8 mouse cellular contexts compared by ENCODE assay signal in genomic region chr19:53143108-53143971, GRCm38 (mm10). TPM values are rescaled to one million over a fixed set of nuclear protein-coding genes. Genes with fewer than 3 reads are reported as not detected.
DNase-seq lines count a peak whose midpoint lies in the region; ATAC-seq lines count a peak whose summit lies in the region.

No protein-coding gene starts in this region.

- under 1% methylated on average over 48 of the region's 48 CpGs for WGBS in forebrain, embryonic 13.5 days
- under 1% methylated on average over 31 of the region's 48 CpGs for WGBS in hindbrain, embryonic 16.5 days
- 1% methylated on average over 48 of the region's 48 CpGs for WGBS in liver, embryonic 11.5 days

- H3K4me1 ChIP-seq in megakaryocyte, embryonic 14.5 days, result peaks cover 49% of the 10 kb centered on the region
- peaks cover 41% of the 10 kb centered on the region for H3K4me1 ChIP-seq in forebrain, embryonic 13.5 days
- peaks cover 16% of the 10 kb centered on the region for H3K4me1 ChIP-seq in hindbrain, embryonic 16.5 days (ENCODE audit: control insufficient read depth, insufficient read depth, low read depth, low read length)
- H3K4me1 ChIP-seq in liver, embryonic 11.5 days (replicated peaks; ENCODE audit: control insufficient read depth, insufficient read depth, low read length), result peaks cover 24% of the 10 kb centered on the region

- peak; percentile 54 for DNase-seq in liver, embryonic 11.5 days (ENCODE audit: low spot score)
- DNase-seq in naive thymus-derived CD4-positive, alpha-beta T cell, adult 2 months (ENCODE audit: low read depth), result peak; percentile 54
- DNase-seq in thymus, postnatal 4 days, result peak; percentile 71

- peak overlapping the region; percentile 99 for H3K4me3 ChIP-seq in megakaryocyte, embryonic 14.5 days (replicated peaks)
- peak overlapping the region; percentile 90 for H3K4me3 ChIP-seq in forebrain, embryonic 13.5 days
- H3K4me3 ChIP-seq in hindbrain, embryonic 16.5 days (ENCODE audit: low read length), result peak overlapping the region; percentile 85
- peak overlapping the region; percentile 92 for H3K4me3 ChIP-seq in liver, embryonic 11.5 days (ENCODE audit: low read depth, low read length)

- no peaks in the 10 kb centered on the region for H3K9me3 ChIP-seq in megakaryocyte, embryonic 14.5 days
- H3K9me3 ChIP-seq in forebrain, embryonic 13.5 days (replicated peaks), result no peaks in the 10 kb centered on the region
- no peaks in the 10 kb centered on the region for H3K9me3 ChIP-seq in hindbrain, embryonic 16.5 days (ENCODE audit: control insufficient read depth, low read length)
- no peaks in the 10 kb centered on the region for H3K9me3 ChIP-seq in liver, embryonic 11.5 days (ENCODE audit: control insufficient read depth, low read length)

- peak overlapping the region; percentile 86 for H3K9ac ChIP-seq in forebrain, embryonic 13.5 days
- H3K9ac ChIP-seq in hindbrain, embryonic 16.5 days (ENCODE audit: low read depth, low read length), result peak overlapping the region; percentile 84
- peak overlapping the region; percentile 87 for H3K9ac ChIP-seq in liver, embryonic 11.5 days (ENCODE audit: low read depth, low read length)

- ATAC-seq in megakaryocyte, adult 5-6 weeks (ENCODE audit: poor library complexity, severe bottlenecking), result no peak
- peak; percentile 11; the same call in 1 of the 2 replicates for ATAC-seq in cerebellum, adult (ENCODE audit: insufficient number of reproducible peaks, low FRiP score, low TSS enrichment)
- ATAC-seq in forebrain, embryonic 13.5 days, result no peak
- peak; percentile 7 for ATAC-seq in hindbrain, embryonic 16.5 days
- ATAC-seq in liver, embryonic 11.5 days (replicated peaks; ENCODE audit: low FRiP score), result no peak

- H3K27ac ChIP-seq in forebrain, embryonic 13.5 days, result peak overlapping the region; percentile 70
- H3K27ac ChIP-seq in hindbrain, embryonic 16.5 days (ENCODE audit: low read depth, low read length), result peak overlapping the region; percentile 80
- H3K27ac ChIP-seq in liver, embryonic 11.5 days (ENCODE audit: low read depth, low read length), result peak overlapping the region; percentile 67

- peak overlapping the region; percentile 94 for H3K4me2 ChIP-seq in forebrain, embryonic 13.5 days
- peak overlapping the region; percentile 88 for H3K4me2 ChIP-seq in hindbrain, embryonic 16.5 days (ENCODE audit: low read length)
- peak overlapping the region; percentile 97 for H3K4me2 ChIP-seq in liver, embryonic 11.5 days

- H3K27me3 ChIP-seq in megakaryocyte, embryonic 14.5 days (replicated peaks), result no peaks in the 10 kb centered on the region
- H3K27me3 ChIP-seq in forebrain, embryonic 13.5 days, result peaks cover 14% of the 10 kb centered on the region
- 0 out of 2 replicates have a peak, but pooled peaks cover 2% of the 10 kb centered on the region for H3K27me3 ChIP-seq in hindbrain, embryonic 16.5 days (replicated peaks; ENCODE audit: control insufficient read depth, insufficient read depth, low read length)
- no peaks in the 10 kb centered on the region for H3K27me3 ChIP-seq in liver, embryonic 11.5 days (replicated peaks; ENCODE audit: control insufficient read depth, insufficient read depth, low read length)

- no peaks in the 10 kb centered on the region for H3K36me3 ChIP-seq in megakaryocyte, embryonic 14.5 days (replicated peaks; ENCODE audit: low read length)
- no peaks in the 10 kb centered on the region for H3K36me3 ChIP-seq in forebrain, embryonic 13.5 days (ENCODE audit: poor library complexity, severe bottlenecking)
- H3K36me3 ChIP-seq in hindbrain, embryonic 16.5 days (ENCODE audit: control insufficient read depth, insufficient read depth, low read length), result no peaks in the 10 kb centered on the region
- no peaks in the 10 kb centered on the region for H3K36me3 ChIP-seq in liver, embryonic 11.5 days (ENCODE audit: control insufficient read depth, insufficient read depth, low read length)

RNA-seq across cellular contexts. Expression of gene Add3, which starts 3.1 kb away (rescaled TPM):
- polyA plus RNA-seq in megakaryocyte, embryonic 14.5 days (2012; ENCODE audit: insufficient read depth, low replicate concordance), result 1.3 and 6.1 TPM in 2 replicates
- total RNA-seq in megakaryocyte, adult 5-6 weeks (2015), result 235 and 240 TPM in 2 replicates
- 317 and 336 TPM in 2 replicates for total RNA-seq in megakaryocyte, adult 5-6 weeks (2017)
- 34.2 and 34.5 TPM in 2 replicates for polyA plus RNA-seq in forebrain, embryonic 13.5 days (2015; fragmentation: Nextera tagmentation; extraction: Ambion mirVana)
- polyA plus RNA-seq in hindbrain, embryonic 16.5 days (2015; fragmentation: Nextera tagmentation; extraction: Ambion mirVana), result 48.5 and 51.6 TPM in 2 replicates
- 65.0 and 69.0 TPM in 2 replicates for polyA plus RNA-seq in liver, embryonic 11.5 days (2014; fragmentation: Nextera tagmentation; extraction: Ambion mirVana)

Comparison
In these comparisons a context has a peak if more than half of its experiments do, and no peak if none do; other contexts are left out.
1. ATAC-seq: peak in cerebellum, adult (single experiment) and hindbrain, embryonic 16.5 days (single experiment); none in megakaryocyte, adult 5-6 weeks (single experiment), forebrain, embryonic 13.5 days (single experiment) and liver, embryonic 11.5 days (single experiment).
2. Peak in every context shown above with its lines, with median percentiles within 50 percentile points of each other: H3K4me3 ChIP-seq, H3K27ac ChIP-seq, H3K4me2 ChIP-seq, H3K9ac ChIP-seq and DNase-seq.